Mouse (Mus musculus) MEL-GATA-1-ER (cell line): ENCODE measurements around the gene Mbnl2.

Experiments
- DNase-seq: peaks from one replicate; pipeline ENCODE4 v3.0.0-alpha.2; 2012; ENCODE audit warnings: low read depth; ENCODE audit errors: extremely low read depth

The Mbnl2 gene

DNA sequence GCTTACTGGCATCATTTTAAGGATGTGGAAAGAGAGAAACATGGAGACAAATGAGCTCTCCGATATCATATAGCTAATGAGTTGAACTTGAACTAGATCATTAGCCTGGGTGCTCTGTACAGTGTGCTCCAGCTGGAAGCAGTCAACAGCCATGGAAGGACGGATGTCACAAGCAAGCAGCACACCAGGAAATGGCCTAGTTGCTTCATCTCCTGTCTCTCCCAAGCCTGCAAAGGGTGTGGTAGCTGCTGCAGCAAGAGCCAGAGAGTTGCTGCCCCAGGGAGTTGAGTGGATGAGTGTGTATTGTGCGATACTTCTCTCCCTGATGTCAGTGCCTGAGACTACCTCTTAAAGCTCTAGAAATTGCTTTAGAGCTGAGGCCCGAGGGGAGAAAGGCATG is 104.2 kb downstream of the Mbnl2 start:
- no peak for DNase-seq

GRCm38 (mm10) chr14:120381378-120382134 is 106.1 kb downstream of the Mbnl2 start:
- no peak for DNase-seq

GRCm38 (mm10) chr14:120382179-120382578 is 106.7 kb downstream of the Mbnl2 start:
- DNase-seq, result no peak

DNA sequence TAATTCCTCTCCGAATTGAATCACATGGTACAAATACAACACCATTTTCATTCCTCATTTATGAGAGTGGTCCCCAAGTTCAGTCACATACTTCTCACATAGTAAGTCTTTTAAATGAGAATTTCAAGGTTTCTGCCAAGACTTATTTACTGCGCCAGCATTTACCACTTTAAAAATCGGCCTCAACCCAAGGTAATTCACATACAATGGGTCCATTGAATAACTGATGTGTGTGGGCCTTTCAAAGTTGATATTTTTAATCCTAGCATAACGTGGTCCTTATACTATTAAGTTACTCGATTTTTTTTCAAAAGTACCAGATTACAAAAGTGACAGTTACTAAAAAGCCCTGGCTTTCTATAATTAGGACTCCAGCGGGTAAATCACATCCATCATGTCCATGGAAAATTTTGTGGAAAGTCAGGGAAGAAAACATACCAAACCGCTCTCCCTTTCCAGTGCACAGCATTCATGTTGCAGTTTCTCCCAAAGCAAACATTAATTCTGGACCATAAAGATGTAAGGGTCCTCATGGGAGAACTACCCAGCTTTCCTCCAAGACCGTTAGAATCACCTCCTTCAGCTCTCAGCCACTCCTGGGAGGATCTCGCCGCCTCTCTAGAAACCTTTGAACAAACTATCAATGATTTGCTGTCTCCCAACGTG is 107.8 kb downstream of the Mbnl2 start:
- no peak for DNase-seq

GRCm38 (mm10) chr14:120384615-120385014 is 109.1 kb downstream of the Mbnl2 start:
- DNase-seq, result no peak

- no peak for DNase-seq
These were observed 111.8 kb downstream of the Mbnl2 start for GRCm38 (mm10) chr14:120387293-120387692.

GRCm38 (mm10) chr14:120388818-120389691 is 113.6 kb downstream of the Mbnl2 start:
- no peak for DNase-seq

- DNase-seq, result no peak
These were observed 114.9 kb downstream of the Mbnl2 start for GRCm38 (mm10) chr14:120390231-120390944.

DNA sequence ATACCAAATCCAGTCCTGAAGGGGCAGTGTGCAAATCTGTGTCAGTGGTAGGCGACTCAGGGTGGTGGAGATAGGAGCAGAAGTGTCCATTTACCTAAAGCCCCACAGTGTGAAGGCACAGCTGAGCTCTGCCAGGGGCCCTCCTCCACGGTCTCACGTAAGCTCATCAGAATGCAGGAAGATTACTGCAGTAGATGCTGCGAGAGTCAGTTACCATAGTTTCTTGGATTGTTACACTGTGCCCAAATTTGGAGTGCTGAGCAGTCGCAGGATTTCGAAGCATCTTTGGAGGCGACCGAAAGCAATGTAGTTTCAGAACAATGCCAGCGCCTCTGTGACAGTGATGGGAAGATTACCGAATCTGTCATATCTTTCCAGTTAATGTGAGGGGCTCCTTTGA is 116.2 kb downstream of the Mbnl2 start:
- no peak for DNase-seq

- no peak for DNase-seq
These were observed 117.0 kb downstream of the Mbnl2 start for GRCm38 (mm10) chr14:120392441-120392840.

DNA sequence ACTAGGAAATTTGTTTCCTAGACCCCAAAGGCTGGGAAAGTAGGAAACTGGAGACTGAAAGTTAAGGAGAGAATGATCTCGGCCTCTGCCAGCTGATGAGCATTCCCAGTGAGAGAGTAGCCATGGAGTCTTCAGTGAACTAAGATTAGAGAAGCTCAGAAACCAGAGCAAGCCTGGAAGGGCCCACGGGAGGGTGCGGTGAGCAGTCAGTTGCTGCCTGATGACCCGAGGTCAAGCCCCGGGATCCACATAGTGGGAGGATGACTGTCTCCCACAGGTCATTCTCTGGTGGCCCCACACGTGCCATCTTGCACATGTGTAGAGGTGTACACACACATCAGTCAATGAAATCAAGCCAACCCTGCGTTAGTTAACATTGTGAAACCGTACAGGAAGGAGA is 118.0 kb downstream of the Mbnl2 start:
- DNase-seq, result no peak

DNA sequence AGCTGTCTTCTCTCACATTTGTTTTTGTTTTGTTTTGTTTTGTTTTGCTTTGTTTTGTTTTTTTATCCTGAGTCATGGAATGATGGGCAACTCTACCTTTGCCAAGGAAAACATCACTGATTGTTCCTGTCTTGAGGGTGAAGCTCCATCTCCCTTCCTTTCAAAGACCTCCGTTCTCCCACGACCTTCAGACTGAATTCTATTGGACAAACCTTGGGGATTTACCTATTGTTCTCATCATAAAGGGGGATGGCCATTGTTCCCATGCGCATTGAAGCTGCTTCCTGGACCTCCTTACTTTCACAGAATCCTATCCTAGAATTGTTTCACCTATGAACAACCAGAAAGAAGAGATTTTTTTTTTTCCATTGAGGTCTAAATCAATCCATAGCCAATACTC is 118.7 kb downstream of the Mbnl2 start:
- DNase-seq, result no peak

GRCm38 (mm10) chr14:120394827-120395226 is 119.4 kb downstream of the Mbnl2 start:
- no peak for DNase-seq

- no peak for DNase-seq
These were observed 120.0 kb downstream of the Mbnl2 start for GRCm38 (mm10) chr14:120395501-120395900.

GRCm38 (mm10) chr14:120397871-120398647 is 122.6 kb downstream of the Mbnl2 start:
- DNase-seq, result no peak

- no peak for DNase-seq
These were observed 124.1 kb downstream of the Mbnl2 start for GRCm38 (mm10) chr14:120399614-120400013.

DNA sequence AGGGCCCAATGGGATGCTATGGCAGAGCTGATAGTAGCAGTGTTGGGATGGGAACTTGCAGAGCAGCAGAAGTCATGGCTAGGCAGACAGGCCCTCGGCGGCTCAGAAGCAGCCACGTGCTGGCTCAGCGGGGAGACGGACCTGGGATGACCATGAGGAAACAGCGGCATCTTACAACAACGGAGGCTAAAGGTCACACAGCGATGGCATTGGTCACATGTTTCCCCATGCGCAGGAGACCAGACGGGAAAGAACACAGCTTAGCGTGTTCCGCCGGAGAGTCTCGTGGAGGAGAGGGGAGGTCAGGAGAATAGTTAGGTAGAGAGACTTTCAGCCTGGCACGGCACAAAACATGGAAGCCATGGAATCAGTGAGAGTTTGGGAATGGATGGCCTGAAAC is 125.7 kb downstream of the Mbnl2 start:
- DNase-seq, result no peak

GRCm38 (mm10) chr14:120402715-120403114 is 127.2 kb downstream of the Mbnl2 start:
- no peak for DNase-seq

GRCm38 (mm10) chr14:120404364-120404763 is 128.9 kb downstream of the Mbnl2 start:
- DNase-seq, result no peak

- no peak for DNase-seq
These were observed 129.5 kb downstream of the Mbnl2 start for GRCm38 (mm10) chr14:120404811-120405582.
